Mouse (Mus musculus): ENCODE results near the gene Syk. TPM values are rescaled to one million over a fixed set of nuclear protein-coding genes. Genes with fewer than 3 reads are reported as not detected.

The Syk gene
- 57.7 and 62.5 TPM in 2 replicates for polyA plus RNA-seq (2012)

GRCm38 (mm10) chr13:52582878-52583661 is at the start of gene Syk:
Syk (plus strand) TSS chr13:52583173.

Other genes starting within 250 kb of the Syk start
- gene Diras2, start 51.9 kb upstream of the Syk start, polyA plus RNA-seq (2012), result 0.62 and 0.67 TPM in 2 replicates